Mouse (Mus musculus): ENCODE measurements around the gene Iqch.

GRCm38 (mm10) chr9:63490521-63491307 is 111.6 kb downstream of the Iqch start:
- TF ChIP-seq CTCF (IDR thresholded peaks at IDR 0.05) = no peak
- TF ChIP-seq POLR2A (IDR thresholded peaks at IDR 0.05; ENCODE audit: insufficient read depth, low read depth, low read length) = no peak

Measured in heart, adult 2 months (tissue).